Mouse (Mus musculus) forebrain, embryonic 16.5 days (tissue): Measurements from ENCODE around the gene Slc41a2. TPM values are rescaled to one million over a fixed set of nuclear protein-coding genes. Genes with fewer than 3 reads are reported as not detected.

Experiments used
- ATAC-seq: fragments of 200-750 bp; cut with Nextera tagmentation; 2 replicates; pipeline ENCODE4 v1.8.0; 2017; ENCODE audit warnings: mild to moderate bottlenecking, moderate library complexity
- H3K27ac ChIP-seq: fragments of 300-500 bp; sonication (generic); 2 replicates; pipeline ENCODE4 v1.5.1; 2014; ENCODE audit warnings: low read length, control low read depth
- H3K27me3 ChIP-seq: fragments of 300-500 bp; sonication (generic); replicated peaks from 2 replicates; pipeline ENCODE4 v1.6.1; 2014; ENCODE audit warnings: low read length; ENCODE audit not compliant: control insufficient read depth, insufficient read depth
- H3K36me3 ChIP-seq: fragments of 300-500 bp; sonication (generic); 2 replicates; pipeline ENCODE4 v1.6.1; 2014; ENCODE audit not compliant: control insufficient read depth, insufficient read depth
- H3K4me1 ChIP-seq: fragments of 300-500 bp; sonication (generic); replicated peaks from 2 replicates; pipeline ENCODE4 v1.6.1; 2014; ENCODE audit warnings: low read length; ENCODE audit not compliant: control insufficient read depth, insufficient read depth
- H3K4me2 ChIP-seq: fragments of 300-500 bp; sonication (generic); 2 replicates; pipeline ENCODE4 v1.6.1; 2014; ENCODE audit warnings: mild to moderate bottlenecking, low read length, control low read depth
- H3K4me3 ChIP-seq: fragments of 300-500 bp; sonication (generic); replicated peaks from 2 replicates; pipeline ENCODE4 v1.5.1; 2014; ENCODE audit warnings: mild to moderate bottlenecking, low read length, control low read depth
- H3K9ac ChIP-seq: fragments of 300-500 bp; sonication (generic); replicated peaks from 2 replicates; pipeline ENCODE4 v1.6.1; 2014; ENCODE audit warnings: low read depth, low read length, control low read depth
- H3K9me3 ChIP-seq: fragments of 300-500 bp; sonication (generic); 2 replicates; pipeline ENCODE4 v1.6.1; 2016; ENCODE audit warnings: low read length; ENCODE audit not compliant: control insufficient read depth
- WGBS: fragments of 180-500 bp; shearing (Covaris S2); extraction: QIAGEN DNeasy Blood & Tissue Kit; methylation state at CpG from one replicate; pipeline ENCODE4 v1.1.7; 2014; 5-methylcytosine and 5-hydroxymethylcytosine counted together
- polyA plus RNA-seq: library from polyadenylated mRNA; unstranded; fragments of >200 nt; fragmentation: Nextera tagmentation; extraction: Ambion mirVana; gene quantifications from 2 replicates; pipeline ENCODE4 v1.2.1, GENCODE M21; 2015

Gene Slc41a2
- polyA plus RNA-seq, 1 experiment from 2014 or later = 6.8 TPM

GRCm38 (mm10) chr10:83297017-83297416 lies 40.7 kb downstream of the Slc41a2 start:
- Histone ChIP-seq H3K27me3 (no peaks in the 10 kb centered on the region), H3K4me1 (no peaks in the 10 kb centered on the region), H3K4me2 (no peak overlapping the region), H3K9ac (no peak overlapping the region), H3K27ac (no peak overlapping the region), H3K4me3 (no peak overlapping the region), H3K36me3 (no peaks in the 10 kb centered on the region), H3K9me3 (no peaks in the 10 kb centered on the region)
- no peak for ATAC-seq
- 77% methylated on average over 4 of the region's 4 CpGs for WGBS

- H3K9ac ChIP-seq = no peak overlapping the region
- no peak overlapping the region for H3K4me3 ChIP-seq
- no peak overlapping the region for H3K27ac ChIP-seq
- no peaks in the 10 kb centered on the region for H3K27me3 ChIP-seq
- no peaks in the 10 kb centered on the region for H3K9me3 ChIP-seq
- H3K4me1 ChIP-seq = no peaks in the 10 kb centered on the region
- H3K4me2 ChIP-seq = no peak overlapping the region
- H3K36me3 ChIP-seq = no peaks in the 10 kb centered on the region
- ATAC-seq = peak; percentile 45; the same call in 1 of the 2 replicates
- WGBS = 20% methylated on average over 9 of the region's 9 CpGs
These were observed 42.9 kb downstream of the Slc41a2 start for GRCm38 (mm10) chr10:83294746-83295145.

- no peak overlapping the region for H3K4me2 ChIP-seq
- no peak overlapping the region for H3K27ac ChIP-seq
- no peak overlapping the region for H3K4me3 ChIP-seq
- H3K4me1 ChIP-seq = no peaks in the 10 kb centered on the region
- no peaks in the 10 kb centered on the region for H3K27me3 ChIP-seq
- ATAC-seq = no peak
- WGBS = 76% methylated on average over 9 of the region's 9 CpGs
- H3K9ac ChIP-seq = no peak overlapping the region
- no peaks in the 10 kb centered on the region for H3K9me3 ChIP-seq
- no peaks in the 10 kb centered on the region for H3K36me3 ChIP-seq
These were observed 44.3 kb downstream of the Slc41a2 start for GRCm38 (mm10) chr10:83293352-83293751.

GRCm38 (mm10) chr10:83291731-83292130 lies 46.0 kb downstream of the Slc41a2 start:
- Histone ChIP-seq H3K27ac (no peak overlapping the region), H3K9me3 (no peaks in the 10 kb centered on the region), H3K4me3 (no peak overlapping the region), H3K4me1 (no peaks in the 10 kb centered on the region), H3K27me3 (no peaks in the 10 kb centered on the region), H3K4me2 (no peak overlapping the region), H3K9ac (no peak overlapping the region), H3K36me3 (no peaks in the 10 kb centered on the region)
- WGBS = 89% methylated on average over 11 of the region's 11 CpGs
- ATAC-seq = no peak

- H3K9ac ChIP-seq = no peak overlapping the region
- no peak for ATAC-seq
- 72% methylated on average over 6 of the region's 6 CpGs for WGBS
- H3K9me3 ChIP-seq = no peaks in the 10 kb centered on the region
- no peak overlapping the region for H3K27ac ChIP-seq
- no peak overlapping the region for H3K4me3 ChIP-seq
- H3K36me3 ChIP-seq = no peaks in the 10 kb centered on the region
- H3K27me3 ChIP-seq = no peaks in the 10 kb centered on the region
- H3K4me2 ChIP-seq = no peak overlapping the region
- H3K4me1 ChIP-seq = peaks cover 5% of the 10 kb centered on the region
These were observed 49.9 kb downstream of the Slc41a2 start for GRCm38 (mm10) chr10:83287828-83288227.

- ATAC-seq = no peak
- WGBS = 48% methylated on average over 7 of the region's 7 CpGs
- Histone ChIP-seq H3K4me2 (no peak overlapping the region), H3K36me3 (no peaks in the 10 kb centered on the region), H3K27me3 (no peaks in the 10 kb centered on the region), H3K4me1 (peaks cover 5% of the 10 kb centered on the region), H3K4me3 (no peak overlapping the region), H3K9ac (no peak overlapping the region), H3K27ac (no peak overlapping the region), H3K9me3 (no peaks in the 10 kb centered on the region)
These were observed 51.3 kb downstream of the Slc41a2 start for GRCm38 (mm10) chr10:83286399-83286798.

GRCm38 (mm10) chr10:83285724-83286256 lies 51.9 kb downstream of the Slc41a2 start:
- WGBS = 44% methylated on average over 7 of the region's 7 CpGs
- H3K36me3 ChIP-seq = no peaks in the 10 kb centered on the region
- H3K27me3 ChIP-seq = no peaks in the 10 kb centered on the region
- no peak overlapping the region for H3K9ac ChIP-seq
- no peaks in the 10 kb centered on the region for H3K9me3 ChIP-seq
- peaks cover 5% of the 10 kb centered on the region for H3K4me1 ChIP-seq
- H3K4me2 ChIP-seq = no peak overlapping the region
- no peak for ATAC-seq
- no peak overlapping the region for H3K27ac ChIP-seq
- H3K4me3 ChIP-seq = no peak overlapping the region

- Histone ChIP-seq H3K27me3 (no peaks in the 10 kb centered on the region), H3K9ac (no peak overlapping the region), H3K36me3 (no peaks in the 10 kb centered on the region), H3K9me3 (no peaks in the 10 kb centered on the region), H3K27ac (no peak overlapping the region), H3K4me2 (no peak overlapping the region), H3K4me1 (peaks cover 5% of the 10 kb centered on the region), H3K4me3 (no peak overlapping the region)
- ATAC-seq = no peak
- WGBS = 90% methylated on average over 4 of the region's 4 CpGs
These were observed 52.8 kb downstream of the Slc41a2 start for GRCm38 (mm10) chr10:83284916-83285315.

- no peaks in the 10 kb centered on the region for H3K9me3 ChIP-seq
- H3K9ac ChIP-seq = no peak overlapping the region
- H3K36me3 ChIP-seq = no peaks in the 10 kb centered on the region
- peaks cover 4% of the 10 kb centered on the region; the same call in 1 of the 2 replicates for H3K4me1 ChIP-seq
- no peak overlapping the region for H3K27ac ChIP-seq
- H3K4me3 ChIP-seq = no peak overlapping the region
- 35% methylated on average over 13 of the region's 13 CpGs for WGBS
- peak; percentile 45; the same call in 1 of the 2 replicates for ATAC-seq
- no peaks in the 10 kb centered on the region for H3K27me3 ChIP-seq
- H3K4me2 ChIP-seq = no peak overlapping the region
These were observed 71.0 kb downstream of the Slc41a2 start for GRCm38 (mm10) chr10:83266731-83267130.

GRCm38 (mm10) chr10:83266241-83266640 lies 71.4 kb downstream of the Slc41a2 start:
- Histone ChIP-seq H3K9me3 (no peaks in the 10 kb centered on the region), H3K4me1 (peaks cover 4% of the 10 kb centered on the region), H3K4me2 (no peak overlapping the region), H3K4me3 (no peak overlapping the region), H3K9ac (no peak overlapping the region), H3K27me3 (no peaks in the 10 kb centered on the region), H3K36me3 (no peaks in the 10 kb centered on the region), H3K27ac (no peak overlapping the region)
- 91% methylated on average over 5 of the region's 5 CpGs for WGBS
- ATAC-seq = no peak
